Mouse (Mus musculus): ENCODE data around the gene Ciart. TPM values are rescaled to one million over a fixed set of nuclear protein-coding genes. Genes with fewer than 3 reads are reported as not detected.

The Ciart gene
- polyA plus RNA-seq, 1 experiment from 2014 or later = 4.7 TPM

- no peak; the same call in 1 of the 2 replicates for ATAC-seq (ENCODE audit: low FRiP score)
These were observed 11.1 kb upstream of the Ciart start for GRCm38 (mm10) chr3:95893126-95893525.

GRCm38 (mm10) chr3:95892066-95893052, 10.3 kb upstream of the Ciart start:
- H3K4me1 ChIP-seq (replicated peaks; ENCODE audit: control insufficient read depth, insufficient read depth, low read length) = no peaks in the 10 kb centered on the region
- no peaks in the 10 kb centered on the region for H3K9me3 ChIP-seq (ENCODE audit: control insufficient read depth, low read length)
- H3K36me3 ChIP-seq (ENCODE audit: control insufficient read depth, insufficient read depth, low read length) = no peaks in the 10 kb centered on the region
- H3K27ac ChIP-seq (ENCODE audit: low read depth, low read length) = peak overlapping the region; percentile 47; the same call in 1 of the 2 replicates
- ATAC-seq (ENCODE audit: low FRiP score) = no peak
- no peak overlapping the region for H3K4me3 ChIP-seq (ENCODE audit: low read depth, low read length)
- peak overlapping the region; percentile 31; the same call in 1 of the 2 replicates for H3K9ac ChIP-seq (ENCODE audit: low read depth, low read length)
- no peak for DNase-seq (ENCODE audit: low spot score)
- WGBS = 39% methylated on average over 11 of the region's 11 CpGs
- H3K4me2 ChIP-seq (replicated peaks; ENCODE audit: low read depth, low read length) = no peak overlapping the region
- H3K27me3 ChIP-seq (ENCODE audit: control insufficient read depth, insufficient read depth, low read length) = no peaks in the 10 kb centered on the region

More at GRCm38 (mm10) chr3:95893126-95893525, 11.1 kb upstream of the Ciart start:
- Histone ChIP-seq H3K4me1 (replicated peaks; ENCODE audit: control insufficient read depth, insufficient read depth, low read length) (no peaks in the 10 kb centered on the region), H3K4me3 (ENCODE audit: low read depth, low read length) (peak overlapping the region; percentile 70), H3K9ac (ENCODE audit: low read depth, low read length) (peak overlapping the region; percentile 28), H3K27me3 (ENCODE audit: control insufficient read depth, insufficient read depth, low read length) (no peaks in the 10 kb centered on the region), H3K9me3 (ENCODE audit: control insufficient read depth, low read length) (no peaks in the 10 kb centered on the region), H3K27ac (ENCODE audit: low read depth, low read length) (0 out of 2 replicates have a peak overlapping the region, but pooled peaks have one; percentile 13), H3K36me3 (ENCODE audit: control insufficient read depth, insufficient read depth, low read length) (no peaks in the 10 kb centered on the region), H3K4me2 (replicated peaks; ENCODE audit: low read depth, low read length) (peak overlapping the region; percentile 37)
- no peak for DNase-seq (ENCODE audit: low spot score)
- WGBS = 29% methylated on average over 7 of the region's 7 CpGs

GRCm38 (mm10) chr3:95891211-95892065, 9.4 kb upstream of the Ciart start, which contains the start of gene BC028528:
BC028528 (minus strand) TSS chr3:95892005.
- Histone ChIP-seq H3K36me3 (ENCODE audit: control insufficient read depth, insufficient read depth, low read length) (no peaks in the 10 kb centered on the region), H3K9me3 (ENCODE audit: control insufficient read depth, low read length) (no peaks in the 10 kb centered on the region), H3K27ac (ENCODE audit: low read depth, low read length) (peak within 1 kb of the TSS; percentile 47), H3K4me3 (ENCODE audit: low read depth, low read length) (no peak within 1 kb of the TSS), H3K4me2 (replicated peaks; ENCODE audit: low read depth, low read length) (no peak within 1 kb of the TSS), H3K27me3 (ENCODE audit: control insufficient read depth, insufficient read depth, low read length) (no peaks in the 10 kb centered on the region), H3K9ac (ENCODE audit: low read depth, low read length) (peak within 1 kb of the TSS; percentile 31; the same call in 1 of the 2 replicates), H3K4me1 (replicated peaks; ENCODE audit: control insufficient read depth, insufficient read depth, low read length) (no peaks in the 10 kb centered on the region)
- 30% methylated on average over 12 of the region's 12 CpGs for WGBS
- ATAC-seq (ENCODE audit: low FRiP score) (no peak), DNase-seq (ENCODE audit: low spot score) (peak; percentile 34)

GRCm38 (mm10) chr3:95889664-95890063, 7.6 kb upstream of the Ciart start:
- 76% methylated on average over 3 of the region's 3 CpGs for WGBS
- no peak overlapping the region for H3K27ac ChIP-seq (ENCODE audit: low read depth, low read length)

GRCm38 (mm10) chr3:95887596-95887995, 5.5 kb upstream of the Ciart start:
- WGBS = 81% methylated on average over 4 of the region's 4 CpGs

More at GRCm38 (mm10) chr3:95889664-95890063, 7.6 kb upstream of the Ciart start:
- ATAC-seq (ENCODE audit: low FRiP score) (no peak), DNase-seq (ENCODE audit: low spot score) (no peak)
- Histone ChIP-seq H3K4me2 (replicated peaks; ENCODE audit: low read depth, low read length) (no peak overlapping the region), H3K4me3 (ENCODE audit: low read depth, low read length) (no peak overlapping the region), H3K9ac (ENCODE audit: low read depth, low read length) (no peak overlapping the region), H3K4me1 (replicated peaks; ENCODE audit: control insufficient read depth, insufficient read depth, low read length) (no peaks in the 10 kb centered on the region), H3K27me3 (ENCODE audit: control insufficient read depth, insufficient read depth, low read length) (no peaks in the 10 kb centered on the region), H3K36me3 (ENCODE audit: control insufficient read depth, insufficient read depth, low read length) (no peaks in the 10 kb centered on the region), H3K9me3 (ENCODE audit: control insufficient read depth, low read length) (no peaks in the 10 kb centered on the region)

GRCm38 (mm10) chr3:95884400-95884799, 2.3 kb upstream of the Ciart start:
- H3K4me3 ChIP-seq (ENCODE audit: low read depth, low read length) = no peak overlapping the region
- ATAC-seq (ENCODE audit: low FRiP score) (no peak), DNase-seq (ENCODE audit: low spot score) (no peak)
- no peak overlapping the region for H3K9ac ChIP-seq (ENCODE audit: low read depth, low read length)
- no peaks in the 10 kb centered on the region for H3K9me3 ChIP-seq (ENCODE audit: control insufficient read depth, low read length)
- no peaks in the 10 kb centered on the region for H3K27me3 ChIP-seq (ENCODE audit: control insufficient read depth, insufficient read depth, low read length)
- 0 out of 2 replicates have a peak, but pooled peaks cover 2% of the 10 kb centered on the region for H3K4me1 ChIP-seq (replicated peaks; ENCODE audit: control insufficient read depth, insufficient read depth, low read length)
- no peaks in the 10 kb centered on the region for H3K36me3 ChIP-seq (ENCODE audit: control insufficient read depth, insufficient read depth, low read length)
- no peak overlapping the region for H3K4me2 ChIP-seq (replicated peaks; ENCODE audit: low read depth, low read length)
- H3K27ac ChIP-seq (ENCODE audit: low read depth, low read length) = no peak overlapping the region
- 92% methylated on average over 5 of the region's 5 CpGs for WGBS

More at GRCm38 (mm10) chr3:95887596-95887995, 5.5 kb upstream of the Ciart start:
- Histone ChIP-seq H3K27me3 (ENCODE audit: control insufficient read depth, insufficient read depth, low read length) (no peaks in the 10 kb centered on the region), H3K4me3 (ENCODE audit: low read depth, low read length) (no peak overlapping the region), H3K9ac (ENCODE audit: low read depth, low read length) (no peak overlapping the region), H3K4me2 (replicated peaks; ENCODE audit: low read depth, low read length) (no peak overlapping the region), H3K9me3 (ENCODE audit: control insufficient read depth, low read length) (no peaks in the 10 kb centered on the region), H3K36me3 (ENCODE audit: control insufficient read depth, insufficient read depth, low read length) (no peaks in the 10 kb centered on the region), H3K27ac (ENCODE audit: low read depth, low read length) (no peak overlapping the region), H3K4me1 (replicated peaks; ENCODE audit: control insufficient read depth, insufficient read depth, low read length) (0 out of 2 replicates have a peak, but pooled peaks cover 2% of the 10 kb centered on the region)
- DNase-seq (ENCODE audit: low spot score) (no peak), ATAC-seq (ENCODE audit: low FRiP score) (no peak)

- no peaks in the 10 kb centered on the region for H3K36me3 ChIP-seq (ENCODE audit: control insufficient read depth, insufficient read depth, low read length)
- H3K4me3 ChIP-seq (ENCODE audit: low read depth, low read length) = peak overlapping the region; percentile 50
- H3K27me3 ChIP-seq (ENCODE audit: control insufficient read depth, insufficient read depth, low read length) = no peaks in the 10 kb centered on the region
- no peaks in the 10 kb centered on the region for H3K9me3 ChIP-seq (ENCODE audit: control insufficient read depth, low read length)
- DNase-seq (ENCODE audit: low spot score) = peak; percentile 77
- peak overlapping the region; percentile 7; the same call in 1 of the 2 replicates for H3K9ac ChIP-seq (ENCODE audit: low read depth, low read length)
- no peak for ATAC-seq (ENCODE audit: low FRiP score)
- H3K4me1 ChIP-seq (replicated peaks; ENCODE audit: control insufficient read depth, insufficient read depth, low read length) = 0 out of 2 replicates have a peak, but pooled peaks cover 2% of the 10 kb centered on the region
- H3K4me2 ChIP-seq (replicated peaks; ENCODE audit: low read depth, low read length) = peak overlapping the region; percentile 98
- no peak overlapping the region for H3K27ac ChIP-seq (ENCODE audit: low read depth, low read length)
- WGBS = 3% methylated on average over 24 of the region's 24 CpGs
These were observed 870 bp upstream of the Ciart start for GRCm38 (mm10) chr3:95882816-95883425.

GRCm38 (mm10) chr3:95879063-95879462, 3.0 kb downstream of the Ciart start:
- no peak overlapping the region for H3K4me3 ChIP-seq (ENCODE audit: low read depth, low read length)
- H3K4me1 ChIP-seq (replicated peaks; ENCODE audit: control insufficient read depth, insufficient read depth, low read length) = 0 out of 2 replicates have a peak, but pooled peaks cover 2% of the 10 kb centered on the region
- H3K27ac ChIP-seq (ENCODE audit: low read depth, low read length) = no peak overlapping the region
- no peaks in the 10 kb centered on the region for H3K9me3 ChIP-seq (ENCODE audit: control insufficient read depth, low read length)
- WGBS = 93% methylated on average over 4 of the region's 4 CpGs
- DNase-seq (ENCODE audit: low spot score) = no peak
- H3K4me2 ChIP-seq (replicated peaks; ENCODE audit: low read depth, low read length) = no peak overlapping the region
- no peak for ATAC-seq (ENCODE audit: low FRiP score)
- no peaks in the 10 kb centered on the region for H3K36me3 ChIP-seq (ENCODE audit: control insufficient read depth, insufficient read depth, low read length)
- H3K27me3 ChIP-seq (ENCODE audit: control insufficient read depth, insufficient read depth, low read length) = no peaks in the 10 kb centered on the region
- H3K9ac ChIP-seq (ENCODE audit: low read depth, low read length) = no peak overlapping the region
